Mouse (Mus musculus) intestine, embryonic 16.5 days (tissue): Measurements from ENCODE around the gene Raf1. TPM values are rescaled to one million over a fixed set of nuclear protein-coding genes. Genes with fewer than 3 reads are reported as not detected.

Experiments
- ATAC-seq: fragments of 200-750 bp; cut with Nextera tagmentation; 2 replicates; pipeline ENCODE4 v1.8.0; 2017; ENCODE audit warnings: moderate TSS enrichment, moderate library complexity
- H3K27ac ChIP-seq: fragments of 300-500 bp; sonication (generic); 2 replicates; pipeline ENCODE4 v1.5.1; 2014; ENCODE audit warnings: mild to moderate bottlenecking, low read length
- H3K27me3 ChIP-seq: fragments of 300-500 bp; sonication (generic); replicated peaks from 2 replicates; pipeline ENCODE4 v1.6.1; 2014; ENCODE audit warnings: low read length, control low read depth, mixed read lengths; ENCODE audit not compliant: control insufficient read depth, insufficient read depth
- H3K36me3 ChIP-seq: fragments of 300-500 bp; sonication (generic); 2 replicates; pipeline ENCODE4 v1.6.1; 2014; ENCODE audit warnings: low read length, control low read depth; ENCODE audit not compliant: control insufficient read depth, insufficient read depth
- H3K4me1 ChIP-seq: fragments of 300-500 bp; sonication (generic); 2 replicates; pipeline ENCODE4 v1.6.1; 2014; ENCODE audit warnings: low read length, control low read depth, mixed read lengths; ENCODE audit not compliant: control insufficient read depth, insufficient read depth
- H3K4me2 ChIP-seq: fragments of 300-500 bp; sonication (generic); 2 replicates; pipeline ENCODE4 v1.6.1; 2014; ENCODE audit warnings: low read depth, low read length, control low read depth
- H3K4me3 ChIP-seq: fragments of 300-500 bp; sonication (generic); 2 replicates; pipeline ENCODE4 v1.5.1; 2014; ENCODE audit warnings: mild to moderate bottlenecking, low read length
- H3K9ac ChIP-seq: fragments of 300-500 bp; sonication (generic); 2 replicates; pipeline ENCODE4 v1.6.1; 2014; ENCODE audit warnings: low read depth, low read length
- H3K9me3 ChIP-seq: fragments of 300-500 bp; sonication (generic); 2 replicates; pipeline ENCODE4 v1.6.1; 2016; ENCODE audit warnings: low read length, control low read depth; ENCODE audit not compliant: control insufficient read depth
- WGBS: fragments of 180-500 bp; shearing (Covaris S2); extraction: QIAGEN DNeasy Blood & Tissue Kit; methylation state at CpG from one replicate; pipeline ENCODE4 v1.1.7; 2014; 5-methylcytosine and 5-hydroxymethylcytosine counted together
- polyA plus RNA-seq: library from polyadenylated mRNA; unstranded; fragments of >200 nt; fragmentation: Nextera tagmentation; extraction: Ambion mirVana; gene quantifications from 2 replicates; pipeline ENCODE4 v1.2.1, GENCODE M21; 2015

The Raf1 gene
- polyA plus RNA-seq: 71.4 and 75.4 TPM in 2 replicates

- Histone ChIP-seq H3K4me1 (peaks cover 14% of the 10 kb centered on the region), H3K4me3 (peak within 1 kb of the TSS; percentile 96), H3K4me2 (peak within 1 kb of the TSS; percentile 81), H3K9ac (peak within 1 kb of the TSS; percentile 100), H3K9me3 (no peaks in the 10 kb centered on the region), H3K27ac (peak within 1 kb of the TSS; percentile 98), H3K36me3 (no peaks in the 10 kb centered on the region), H3K27me3 (no peaks in the 10 kb centered on the region)
- ATAC-seq: peak; percentile 99
- WGBS: under 1% methylated on average over 51 of the region's 51 CpGs
Measured at GRCm38 (mm10) chr6:115676452-115677128, at the start of gene Raf1. TSS of gene Raf1 (minus strand) at chr6:115676635.

- Histone ChIP-seq H3K9ac (no peak overlapping the region), H3K27me3 (no peaks in the 10 kb centered on the region), H3K4me3 (no peak overlapping the region), H3K36me3 (no peaks in the 10 kb centered on the region), H3K9me3 (no peaks in the 10 kb centered on the region), H3K4me1 (peaks cover 9% of the 10 kb centered on the region; the same call in 1 of the 2 replicates), H3K4me2 (no peak overlapping the region), H3K27ac (no peak overlapping the region)
- 72% methylated on average over 5 of the region's 5 CpGs for WGBS
- no peak for ATAC-seq
Measured at GRCm38 (mm10) chr6:115722246-115722645, 45.8 kb upstream of the Raf1 start.

- Histone ChIP-seq H3K4me3 (peak overlapping the region; percentile 28), H3K4me2 (peak overlapping the region; percentile 57), H3K36me3 (no peaks in the 10 kb centered on the region), H3K4me1 (peaks cover 14% of the 10 kb centered on the region; the same call in 1 of the 2 replicates), H3K9ac (peak overlapping the region; percentile 55), H3K9me3 (no peaks in the 10 kb centered on the region), H3K27me3 (no peaks in the 10 kb centered on the region), H3K27ac (peak overlapping the region; percentile 90)
- ATAC-seq: peak; percentile 96
- WGBS: 3% methylated on average over 15 of the region's 15 CpGs
Measured at GRCm38 (mm10) chr6:115717715-115718558, 41.5 kb upstream of the Raf1 start.

GRCm38 (mm10) chr6:115717101-115717652 lies 40.7 kb upstream of the Raf1 start:
- 4% methylated on average over 8 of the region's 8 CpGs for WGBS
- Histone ChIP-seq H3K4me3 (peak overlapping the region; percentile 11), H3K4me2 (peak overlapping the region; percentile 57), H3K36me3 (no peaks in the 10 kb centered on the region), H3K27me3 (no peaks in the 10 kb centered on the region), H3K9ac (peak overlapping the region; percentile 46; the same call in 1 of the 2 replicates), H3K9me3 (no peaks in the 10 kb centered on the region), H3K27ac (peak overlapping the region; percentile 57), H3K4me1 (peaks cover 12% of the 10 kb centered on the region; the same call in 1 of the 2 replicates)
- peak; percentile 74 for ATAC-seq

- Histone ChIP-seq H3K9ac (no peak overlapping the region), H3K36me3 (no peaks in the 10 kb centered on the region), H3K27me3 (no peaks in the 10 kb centered on the region), H3K4me1 (no peaks in the 10 kb centered on the region), H3K9me3 (no peaks in the 10 kb centered on the region), H3K4me3 (no peak overlapping the region), H3K4me2 (no peak overlapping the region), H3K27ac (no peak overlapping the region)
- no peak for ATAC-seq
- WGBS: 82% methylated on average over 2 of the region's 3 CpGs
Measured at GRCm38 (mm10) chr6:115711261-115711660, 34.8 kb upstream of the Raf1 start.

GRCm38 (mm10) chr6:115702901-115703300 lies 26.5 kb upstream of the Raf1 start:
- H3K9me3 ChIP-seq: no peaks in the 10 kb centered on the region
- H3K4me1 ChIP-seq: 0 out of 2 replicates have a peak, but pooled peaks cover 3% of the 10 kb centered on the region
- 86% methylated on average over 5 of the region's 5 CpGs for WGBS
- H3K27me3 ChIP-seq: no peaks in the 10 kb centered on the region
- no peak overlapping the region for H3K4me2 ChIP-seq
- no peak overlapping the region for H3K27ac ChIP-seq
- no peak overlapping the region for H3K4me3 ChIP-seq
- no peak overlapping the region for H3K9ac ChIP-seq
- H3K36me3 ChIP-seq: no peaks in the 10 kb centered on the region
- no peak for ATAC-seq

- no peaks in the 10 kb centered on the region for H3K9me3 ChIP-seq
- WGBS: 54% methylated on average over 11 of the region's 11 CpGs
- no peak overlapping the region for H3K4me2 ChIP-seq
Measured at GRCm38 (mm10) chr6:115701302-115701701, 24.9 kb upstream of the Raf1 start.

GRCm38 (mm10) chr6:115700778-115701177 lies 24.3 kb upstream of the Raf1 start:
- H3K4me1 ChIP-seq: 0 out of 2 replicates have a peak, but pooled peaks cover 7% of the 10 kb centered on the region
- no peak overlapping the region for H3K9ac ChIP-seq
- 0 out of 2 replicates have a peak overlapping the region, but pooled peaks have one; percentile 11 for H3K27ac ChIP-seq
- H3K36me3 ChIP-seq: no peaks in the 10 kb centered on the region
- 54% methylated on average over 1 of the region's 1 CpGs for WGBS
- peak; percentile 61 for ATAC-seq
- H3K4me2 ChIP-seq: no peak overlapping the region
- H3K9me3 ChIP-seq: no peaks in the 10 kb centered on the region
- H3K27me3 ChIP-seq: no peaks in the 10 kb centered on the region
- H3K4me3 ChIP-seq: no peak overlapping the region

More at GRCm38 (mm10) chr6:115701302-115701701, 24.9 kb upstream of the Raf1 start:
- Histone ChIP-seq H3K4me1 (0 out of 2 replicates have a peak, but pooled peaks cover 7% of the 10 kb centered on the region), H3K9ac (no peak overlapping the region), H3K4me3 (no peak overlapping the region), H3K27ac (0 out of 2 replicates have a peak overlapping the region, but pooled peaks have one; percentile 11), H3K27me3 (no peaks in the 10 kb centered on the region), H3K36me3 (no peaks in the 10 kb centered on the region)
- ATAC-seq: no peak

- H3K9me3 ChIP-seq: no peaks in the 10 kb centered on the region
- no peaks in the 10 kb centered on the region for H3K36me3 ChIP-seq
- H3K4me3 ChIP-seq: no peak overlapping the region
- no peak for ATAC-seq
- H3K4me1 ChIP-seq: 0 out of 2 replicates have a peak, but pooled peaks cover 7% of the 10 kb centered on the region
- no peak overlapping the region for H3K4me2 ChIP-seq
- H3K27ac ChIP-seq: no peak overlapping the region
- no peaks in the 10 kb centered on the region for H3K27me3 ChIP-seq
- WGBS: 83% methylated on average over 4 of the region's 4 CpGs
- H3K9ac ChIP-seq: no peak overlapping the region
Measured at GRCm38 (mm10) chr6:115698699-115699098, 22.3 kb upstream of the Raf1 start.
